Mouse (Mus musculus) activated CD4-positive, CD25-positive, alpha-beta regulatory T cell, adult 4 months (primary cell): Measurements from ENCODE around the gene Lefty1. TPM values are rescaled to one million over a fixed set of nuclear protein-coding genes. Genes with fewer than 3 reads are reported as not detected.
A peak's percentile ranks its signal among the peaks of the same experiment; 100 is the strongest.
"Not testable (repeated sequence)": the region's sequence is repeated elsewhere in the genome, so short reads cannot be mapped to it uniquely, and the experiment has no call there.

Experiments
- ATAC-seq: one replicate; pipeline ENCODE4 v1.8.0; 2017
- polyA plus RNA-seq, 2 experiments: library from polyadenylated mRNA; unstranded; fragments of 100-300 nt; shearing (Covaris generic); gene quantifications; one replicate each; pipeline ENCODE4 v1.2.1; 2017

Lefty1 gene
- polyA plus RNA-seq, 2 experiments from 2014 or later, result not detected

DNA sequence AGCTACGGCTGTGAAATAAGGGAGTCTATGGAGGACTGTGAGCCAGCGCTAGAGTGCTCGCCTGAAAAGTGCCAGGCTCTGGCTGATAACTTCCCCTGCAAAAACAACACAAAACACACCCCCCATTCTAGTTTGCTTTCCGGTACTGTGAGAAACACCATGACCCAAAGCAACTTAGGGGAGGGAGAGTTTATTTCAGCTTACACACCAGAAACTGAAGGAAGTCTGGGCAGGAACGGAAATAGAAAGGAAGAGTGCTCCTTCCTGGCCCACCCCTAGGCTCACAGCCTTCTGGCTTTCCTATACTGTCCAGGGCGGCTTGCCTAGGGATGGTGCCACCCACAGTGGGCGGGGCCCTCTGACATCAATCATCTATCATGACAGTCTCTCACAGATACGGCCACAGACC is 22.2 kb downstream of the Lefty1 start:
- ATAC-seq, result no peak

DNA sequence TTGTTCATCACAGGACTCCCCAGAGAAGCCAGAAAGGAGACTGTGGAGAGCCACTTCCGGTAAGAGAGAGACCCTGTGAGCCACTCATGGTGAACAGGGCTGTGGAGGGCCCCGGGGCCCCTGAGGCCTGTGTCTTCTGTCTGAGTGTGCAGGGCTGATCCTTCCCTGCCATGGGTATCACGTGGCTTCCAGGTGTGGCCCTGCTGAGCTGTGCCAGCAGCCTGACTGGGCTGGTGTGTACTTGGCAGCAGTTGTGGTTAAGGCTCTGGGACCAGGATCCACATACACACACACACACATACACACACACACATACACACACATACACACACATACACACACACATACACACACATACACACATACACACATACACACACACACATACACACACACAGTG is 23.2 kb downstream of the Lefty1 start:
- no peak for ATAC-seq

DNA sequence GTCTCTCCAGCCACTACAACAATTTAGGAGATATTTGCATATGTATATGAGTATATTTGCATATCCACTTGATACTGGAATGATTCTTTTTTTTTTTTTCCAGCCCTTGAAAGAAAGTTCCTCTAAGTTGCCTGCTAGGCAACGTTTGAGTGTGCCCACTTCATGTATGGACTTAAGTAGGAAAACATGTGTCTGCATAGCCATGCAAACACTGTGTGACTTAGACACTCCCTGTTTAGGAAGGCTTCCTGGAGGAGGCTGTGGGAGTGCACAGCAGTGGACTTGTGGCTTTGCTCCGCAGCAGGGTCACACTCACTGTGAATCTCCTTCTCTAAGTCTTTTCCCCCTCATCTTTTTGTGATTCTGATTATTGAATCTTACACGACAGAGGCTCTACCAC is 24.0 kb downstream of the Lefty1 start:
- no peak for ATAC-seq

DNA sequence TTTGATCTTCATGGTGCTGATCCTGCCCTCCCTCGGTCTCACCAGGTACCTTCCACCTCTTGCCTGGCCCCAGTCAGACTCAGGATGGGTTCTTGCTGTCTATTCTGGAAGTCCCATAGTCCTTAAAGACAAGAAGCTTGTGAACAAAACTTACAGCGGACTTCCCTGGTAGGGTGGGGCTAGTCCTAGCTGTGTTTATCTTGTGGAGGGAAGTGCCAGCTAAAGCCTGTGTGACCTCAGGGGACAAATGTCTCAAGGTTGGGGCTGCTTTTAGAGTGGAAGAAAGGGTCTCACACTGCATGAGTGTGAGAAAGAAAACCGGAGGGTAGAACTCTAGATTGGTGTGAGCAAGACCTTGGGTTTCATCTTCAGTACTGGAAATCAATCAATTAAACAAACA is 31.0 kb downstream of the Lefty1 start:
- ATAC-seq, result no peak

DNA sequence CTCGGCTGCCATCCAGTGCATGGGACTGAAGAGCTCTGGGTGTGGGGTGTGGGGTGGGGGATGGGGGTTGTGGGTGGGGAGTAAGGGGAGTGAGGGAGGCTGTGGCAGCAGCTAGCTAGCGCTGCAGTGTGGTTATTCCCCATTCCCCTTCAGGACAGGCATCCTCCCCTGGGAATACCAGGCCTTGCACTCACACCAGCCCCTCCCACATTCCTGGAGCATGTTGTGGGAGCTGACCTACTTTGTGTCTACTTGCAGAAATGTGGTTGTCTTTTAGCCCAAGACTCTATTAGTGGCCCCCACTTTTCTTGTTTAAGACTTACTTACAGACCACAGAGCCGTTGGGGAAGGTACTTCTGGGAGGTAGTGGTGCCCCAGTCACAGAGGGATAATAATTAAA is 31.7 kb downstream of the Lefty1 start:
- ATAC-seq, result no peak

DNA sequence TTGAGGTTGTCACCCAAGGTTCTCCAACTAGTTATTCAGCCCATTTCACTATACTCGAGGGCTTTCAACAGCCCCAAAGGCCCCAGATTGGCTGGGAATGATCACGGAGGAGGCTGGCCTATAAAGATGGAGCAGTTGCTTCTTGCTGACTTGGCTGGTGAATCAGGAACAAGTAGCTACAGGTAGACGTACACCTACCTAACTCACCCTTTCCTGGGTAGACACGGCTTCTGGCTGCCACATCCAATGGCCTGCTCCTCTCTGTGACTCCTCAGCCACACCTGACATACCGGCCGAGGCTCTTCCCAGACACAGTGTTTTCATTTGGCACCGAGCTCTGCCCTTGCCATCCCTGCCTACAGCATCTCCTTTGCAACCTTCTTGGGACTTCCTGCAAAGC is 32.4 kb downstream of the Lefty1 start:
- ATAC-seq, result no peak

DNA sequence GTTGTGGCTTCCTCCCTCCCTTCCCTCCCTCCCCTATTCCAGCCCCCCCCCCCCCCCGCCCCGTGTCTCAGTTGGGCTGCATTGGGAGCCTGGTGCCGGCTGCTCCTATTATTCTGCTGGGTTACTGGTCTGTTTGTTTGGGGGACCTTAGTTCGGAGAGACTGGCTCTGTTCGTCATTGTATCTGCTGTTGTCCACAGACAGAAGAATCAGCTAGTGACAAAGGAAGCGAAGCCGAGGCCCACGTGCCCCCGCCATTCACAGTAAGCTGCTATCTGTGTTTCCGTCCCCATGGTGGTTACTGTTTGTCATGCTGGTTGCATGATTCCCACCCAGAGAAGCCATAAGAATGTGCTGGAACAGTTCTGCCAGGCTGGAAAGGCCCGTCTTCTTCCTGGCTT is 38.1 kb downstream of the Lefty1 start:
- no peak for ATAC-seq

DNA sequence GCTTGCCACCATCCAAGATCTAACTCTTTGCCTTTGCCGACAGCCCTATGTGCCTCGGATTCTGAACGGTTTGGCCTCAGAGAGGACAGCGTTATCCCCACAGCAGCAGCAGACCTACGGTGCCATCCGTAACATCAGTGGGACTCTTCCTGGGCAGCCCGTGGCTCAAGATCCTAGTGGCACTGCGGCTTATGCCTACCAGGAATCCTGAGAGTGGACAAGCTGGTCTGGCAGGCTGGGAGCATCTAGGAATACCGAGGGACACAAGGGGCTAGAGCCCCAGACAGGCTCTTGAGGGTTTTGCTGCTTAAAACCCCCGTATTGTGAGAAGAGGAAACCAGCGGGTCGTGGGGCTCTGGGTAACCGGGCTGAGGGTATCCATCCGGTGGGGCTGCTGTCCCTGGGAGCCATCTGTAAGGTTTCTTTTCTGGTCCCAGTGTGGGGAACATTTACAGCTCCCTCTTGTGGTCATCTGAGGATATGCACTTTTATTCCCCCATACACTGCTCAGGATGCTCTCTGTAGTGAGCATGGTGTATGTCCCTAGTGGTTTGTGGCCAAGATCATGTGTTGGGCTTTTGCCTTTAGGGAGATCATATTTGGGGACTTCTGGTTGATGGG is 39.4 kb downstream of the Lefty1 start:
- peak; percentile 55 for ATAC-seq

DNA sequence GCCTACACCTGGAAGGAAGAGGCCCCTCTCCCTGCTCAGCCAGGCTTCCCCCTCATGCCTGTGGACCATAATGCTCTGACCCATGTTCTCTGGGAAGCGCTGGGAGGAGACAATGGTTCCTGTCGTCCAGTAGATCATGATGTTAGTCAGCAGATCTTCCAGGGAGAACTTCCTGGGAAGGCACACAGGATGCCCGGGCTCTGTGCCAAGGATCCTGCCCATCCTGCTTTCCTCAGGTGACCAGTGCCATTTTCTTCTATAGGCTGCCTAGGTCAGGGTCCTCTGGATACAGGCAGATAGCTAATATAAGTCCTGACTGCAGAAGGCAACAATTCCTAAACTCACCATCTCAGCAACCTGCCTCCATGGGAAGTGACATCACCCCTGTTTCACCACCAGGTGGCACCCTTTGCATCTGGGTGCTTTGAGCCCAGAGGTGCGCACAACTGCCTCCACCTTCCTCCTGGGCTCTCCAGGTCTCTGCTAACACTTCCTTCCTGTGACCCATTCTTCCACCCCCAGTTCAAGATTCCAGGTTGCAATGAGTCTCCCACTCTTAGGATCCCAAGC is 41.4 kb downstream of the Lefty1 start:
- ATAC-seq, result no peak

DNA sequence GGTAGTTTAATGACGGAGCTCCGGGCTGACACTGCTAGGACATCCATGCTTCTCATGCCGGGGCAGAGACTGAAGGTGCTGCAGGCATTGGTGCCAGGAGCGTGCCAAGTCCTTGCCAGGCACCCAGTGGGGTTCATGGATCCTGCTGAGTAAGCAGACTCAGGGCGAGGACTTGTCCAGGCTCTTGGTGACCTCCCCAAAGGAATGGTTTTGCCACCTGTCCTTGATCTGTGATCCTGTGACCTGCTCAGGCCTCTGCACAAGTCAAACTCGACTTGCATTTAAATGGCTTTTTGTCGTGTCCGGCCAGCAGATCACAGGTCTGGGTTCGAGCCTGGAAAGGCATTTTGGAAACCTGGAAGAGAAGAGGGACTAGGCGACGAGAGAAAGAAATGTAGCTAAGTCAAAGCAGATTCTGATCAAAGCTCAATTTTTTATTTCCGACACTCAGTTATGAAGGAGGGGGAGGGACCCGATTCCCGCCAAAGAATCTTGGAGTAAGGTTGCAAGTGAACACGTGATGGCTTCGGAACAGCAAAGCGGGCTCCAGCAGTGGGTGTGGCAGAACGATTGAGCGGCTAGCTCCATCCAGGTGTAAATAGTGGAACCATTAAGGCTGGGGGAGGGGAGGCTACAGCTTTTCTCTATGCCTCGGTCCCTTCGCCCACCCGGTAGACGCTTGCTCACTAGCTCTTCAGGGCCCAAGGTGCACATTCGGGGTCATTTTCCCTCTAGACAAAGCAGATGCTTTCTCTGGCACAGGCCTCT is 44.8 kb downstream of the Lefty1 start:
- no peak for ATAC-seq

DNA sequence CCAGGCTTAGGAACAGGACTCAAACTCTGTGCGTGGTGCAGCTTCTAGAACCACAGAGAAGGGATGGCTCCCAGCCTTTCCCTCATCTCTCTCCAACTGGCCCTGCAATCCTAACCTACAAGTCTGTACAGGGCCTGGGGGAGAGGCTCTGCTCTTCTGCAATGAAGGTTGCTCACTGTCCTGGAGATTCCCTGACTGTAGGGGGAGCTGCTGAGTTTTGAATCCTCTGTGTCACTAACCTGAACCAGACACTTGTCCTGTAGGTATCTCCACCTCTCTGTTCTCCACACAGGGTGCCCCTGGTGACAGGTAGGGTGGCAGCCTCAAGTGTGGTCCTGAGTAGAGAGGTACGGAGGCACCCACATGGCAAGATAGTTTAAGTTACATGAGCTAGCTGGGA is 45.6 kb downstream of the Lefty1 start:
- no peak for ATAC-seq

DNA sequence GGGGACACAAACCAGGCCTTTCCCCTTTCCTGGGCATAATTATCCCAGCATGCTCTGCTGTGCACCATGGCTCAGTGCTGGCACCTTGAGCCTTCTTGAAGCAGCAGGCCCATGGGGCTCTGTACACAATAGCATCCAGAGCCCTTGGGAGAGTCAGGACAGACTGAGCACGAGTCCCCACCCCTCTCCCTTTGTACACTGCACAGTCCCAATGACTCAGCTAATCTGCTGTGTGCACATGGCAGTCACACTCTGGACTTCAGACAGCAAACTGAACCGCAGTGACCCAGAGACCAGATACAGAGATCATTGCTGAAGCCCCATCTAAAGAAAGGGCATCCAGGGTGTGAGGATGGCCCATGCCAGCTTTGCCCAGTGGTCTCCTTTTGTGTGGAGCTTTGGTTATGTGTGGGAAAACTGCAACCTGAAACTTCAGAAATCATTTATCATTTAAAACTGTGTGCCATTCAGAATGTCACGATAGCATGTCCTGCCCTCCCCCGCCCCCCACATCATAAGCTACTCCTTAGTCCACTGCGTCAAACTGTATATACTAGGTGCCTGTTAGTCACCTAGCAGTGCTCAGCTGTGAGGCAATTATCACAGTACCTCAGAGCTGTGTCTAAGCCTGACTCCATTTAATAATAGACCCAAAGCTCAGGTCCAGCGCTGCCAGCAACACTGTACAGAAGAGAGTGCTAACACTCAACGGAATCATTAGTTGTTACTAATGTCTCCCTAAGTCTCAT is 46.6 kb downstream of the Lefty1 start:
- not testable (repeated sequence) for ATAC-seq

DNA sequence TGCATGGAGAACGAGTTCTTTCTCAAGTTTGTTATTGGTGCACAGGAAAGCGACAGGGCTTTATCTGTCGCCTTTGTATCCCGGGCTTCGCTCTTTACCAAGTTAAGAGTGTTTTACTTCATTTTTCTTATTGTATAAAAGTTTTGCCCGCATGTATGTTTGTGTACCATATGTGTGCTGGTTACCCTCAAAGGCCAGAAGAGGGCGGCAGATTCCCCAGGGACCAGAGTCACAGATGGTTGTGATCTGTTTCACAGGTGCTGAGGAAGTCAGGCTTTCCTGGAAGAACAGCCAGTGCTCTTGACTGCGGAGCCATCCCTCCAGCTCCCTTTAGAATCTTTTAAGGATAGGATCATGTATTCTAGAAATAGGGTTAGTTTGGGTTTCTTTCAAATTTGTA is 51.9 kb downstream of the Lefty1 start:
- no peak for ATAC-seq

DNA sequence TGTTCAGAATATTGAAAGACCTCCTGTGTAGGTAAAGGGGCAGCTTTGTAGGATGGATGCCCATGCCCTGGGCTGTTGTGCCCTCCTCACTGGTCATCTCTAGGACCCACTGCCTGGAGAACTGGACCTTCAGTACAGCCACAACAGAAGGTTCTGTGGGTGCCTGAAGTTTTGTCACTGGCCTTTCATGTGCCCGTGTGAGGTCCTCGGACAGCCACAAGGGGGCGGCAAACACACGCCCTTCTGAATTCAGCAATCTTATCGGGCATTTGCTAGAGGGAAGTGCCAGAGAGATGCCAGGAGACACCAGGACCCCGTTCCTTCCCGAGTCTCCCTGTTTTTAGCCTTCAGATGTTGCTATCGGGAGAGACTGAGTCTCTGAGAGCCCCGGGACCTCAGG is 52.9 kb downstream of the Lefty1 start:
- ATAC-seq, result peak; percentile 46

Other genes starting within 250 kb of the Lefty1 start
- not detected for gene Mixl1, start 238.0 kb upstream of the Lefty1 start, polyA plus RNA-seq
- gene Acbd3, start 209.0 kb upstream of the Lefty1 start, polyA plus RNA-seq, result 10 to 100 TPM; 11.5 to 11.9 TPM
- gene H3f3a, start 121.1 kb upstream of the Lefty1 start, polyA plus RNA-seq, result 100 to 1,000 TPM; 737 to 878 TPM
- 10 to 100 TPM; 32.3 to 34.1 TPM for gene Sde2, start 83.9 kb upstream of the Lefty1 start, polyA plus RNA-seq
- gene Lefty2, start 41.9 kb upstream of the Lefty1 start, polyA plus RNA-seq, result not detected
- 10 to 100 TPM; 44.3 to 45.6 TPM for gene Pycr2, start 30.7 kb upstream of the Lefty1 start, polyA plus RNA-seq
- 10 to 100 TPM; 13.5 to 13.7 TPM for gene Tmem63a, start 7.3 kb downstream of the Lefty1 start, polyA plus RNA-seq
- gene Ephx1, start 85.9 kb downstream of the Lefty1 start, polyA plus RNA-seq, result 100 to 1,000 TPM; 125 to 176 TPM
- gene 9130409I23Rik, start 116.2 kb downstream of the Lefty1 start, polyA plus RNA-seq, result under 1 TPM in 1 of 2 experiments, not detected in 1; 0.29 TPM
- gene Nvl, start 209.2 kb downstream of the Lefty1 start, polyA plus RNA-seq, result 10 to 100 TPM; 27.8 to 37.9 TPM
- gene Cnih4, start 209.7 kb downstream of the Lefty1 start, polyA plus RNA-seq, result 10 to 100 TPM; 71.6 to 91.0 TPM